Mouse (Mus musculus): ENCODE measurements around the gene Rnf224. TPM values are rescaled to one million over a fixed set of nuclear protein-coding genes. Genes with fewer than 3 reads are reported as not detected.
A peak's percentile ranks its signal among the peaks of the same experiment; 100 is the strongest.
"Not testable (repeated sequence)": the region's sequence is repeated elsewhere in the genome, so short reads cannot be mapped to it uniquely, and the experiment has no call there.

Gene Rnf224
- total and polyA plus RNA-seq, 3 experiments, result not detected

DNA sequence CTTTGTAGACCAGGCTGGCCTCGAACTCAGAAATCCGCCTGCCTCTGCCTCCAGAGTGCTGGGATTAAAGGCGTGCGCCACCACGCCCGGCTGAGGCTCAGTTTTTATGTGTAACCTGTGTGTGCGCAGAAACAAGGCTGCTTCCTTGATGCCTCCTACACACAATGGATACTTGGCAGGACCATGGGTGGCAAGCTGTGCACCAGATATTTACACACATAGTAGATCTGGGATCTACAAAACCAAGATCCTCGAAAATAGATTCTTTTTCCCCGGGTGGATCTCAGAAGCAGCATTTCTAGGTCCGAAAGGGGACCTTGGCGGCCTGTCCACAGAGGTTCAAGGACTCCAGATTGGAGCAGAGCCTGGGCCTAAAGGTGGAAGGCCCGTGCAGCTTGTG, 25.3 kb upstream of the Rnf224 start:
- peak overlapping the region; percentile 96 for H3K4me3 ChIP-seq

DNA sequence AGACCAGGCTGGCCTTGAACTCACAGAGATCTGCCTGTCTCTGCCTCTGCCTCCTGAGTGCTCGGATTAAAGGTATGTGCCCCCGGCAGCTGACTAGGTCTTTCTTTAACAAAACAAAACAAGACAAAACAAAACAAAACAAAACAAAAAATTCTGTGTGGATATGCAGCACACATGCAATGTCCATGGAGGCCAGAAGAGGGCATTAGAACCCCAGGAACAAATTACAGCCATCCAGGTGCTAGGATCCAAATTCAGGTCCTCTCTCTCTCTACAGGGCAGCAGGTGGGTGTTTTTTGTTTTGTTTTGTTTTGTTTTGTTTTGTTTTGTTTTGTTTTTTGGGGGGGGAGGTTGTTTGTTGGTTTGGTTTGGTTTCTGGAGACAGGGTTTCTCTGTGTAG, 22.3 kb upstream of the Rnf224 start:
- WGBS, result 53% methylated on average over 2 of the region's 2 CpGs
- H3K27me3 ChIP-seq (ENCODE audit: control insufficient read depth, insufficient read depth, low read length), result no peaks in the 10 kb centered on the region
- DNase-seq, result no peak
- TF ChIP-seq CTCF (IDR thresholded peaks at IDR 0.05), result peak; percentile 73
- TF ChIP-seq EP300 (IDR thresholded peaks at IDR 0.05; ENCODE audit: insufficient read depth, low read depth, low read length), result no peak
- TF ChIP-seq POLR2A (IDR thresholded peaks at IDR 0.05; ENCODE audit: insufficient read depth, low read depth, low read length), result no peak
- intact Hi-C loops (cut with DNase I), result loop anchor here (2.0 to 10.0 kb wide), 2 partner anchors 34 to 134 kb away; no protein-coding TSS in a partner anchor
- H3K36me3 ChIP-seq (ENCODE audit: control insufficient read depth, insufficient read depth, low read length), result peaks cover 2% of the 10 kb centered on the region; the same call in 1 of the 2 replicates
- no peak overlapping the region for H3K27ac ChIP-seq
- H3K4me1 ChIP-seq (ENCODE audit: control insufficient read depth, insufficient read depth, low read length), result peaks cover 3% of the 10 kb centered on the region
- no peak overlapping the region for H3K4me3 ChIP-seq
- H3K79me2 ChIP-seq (replicated peaks; ENCODE audit: control insufficient read depth, insufficient read depth, low read length), result no peaks in the 10 kb centered on the region
- H3K9ac ChIP-seq (ENCODE audit: low read depth, low read length), result no peak overlapping the region

More for the DNA sequence above, 25.3 kb upstream of the Rnf224 start:
- Histone ChIP-seq H3K36me3 (ENCODE audit: control insufficient read depth, insufficient read depth, low read length) (no peaks in the 10 kb centered on the region), H3K27ac (peak overlapping the region; percentile 82), H3K9ac (ENCODE audit: low read depth, low read length) (peak overlapping the region; percentile 32), H3K4me1 (ENCODE audit: control insufficient read depth, insufficient read depth, low read length) (peaks cover 15% of the 10 kb centered on the region), H3K79me2 (replicated peaks; ENCODE audit: control insufficient read depth, insufficient read depth, low read length) (no peaks in the 10 kb centered on the region), H3K27me3 (ENCODE audit: control insufficient read depth, insufficient read depth, low read length) (no peaks in the 10 kb centered on the region)
- intact Hi-C loops (cut with DNase I), result no loop called here
- WGBS, result 44% methylated on average over 12 of the region's 12 CpGs
- TF ChIP-seq CTCF (IDR thresholded peaks at IDR 0.05), result no peak
- TF ChIP-seq POLR2A (IDR thresholded peaks at IDR 0.05; ENCODE audit: insufficient read depth, low read depth, low read length), result no peak
- no peak for TF ChIP-seq EP300 (IDR thresholded peaks at IDR 0.05; ENCODE audit: insufficient read depth, low read depth, low read length)
- no peak for DNase-seq

DNA sequence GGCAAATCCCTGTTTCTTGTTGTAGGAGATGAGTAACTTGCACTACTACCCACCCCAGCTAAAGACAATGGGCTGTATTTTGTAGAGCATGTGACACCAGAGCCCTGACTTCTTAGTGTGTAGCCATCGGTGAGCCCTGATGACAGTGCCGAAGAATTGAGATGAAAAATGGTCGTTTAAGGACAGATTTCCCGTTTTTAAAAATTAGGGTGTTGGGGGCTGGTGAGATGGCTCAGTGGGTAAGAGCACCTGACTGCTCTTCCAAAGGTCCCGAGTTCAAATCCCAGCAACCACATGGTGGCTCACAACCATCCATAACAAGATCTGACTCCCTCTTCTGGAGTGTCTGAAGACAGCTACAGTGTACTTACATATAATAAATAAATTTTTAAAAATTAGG, 20.7 kb upstream of the Rnf224 start:
- H3K36me3 ChIP-seq (ENCODE audit: control insufficient read depth, insufficient read depth, low read length); H3K27ac ChIP-seq; H3K4me3 ChIP-seq; DNase-seq; H3K79me2 ChIP-seq (replicated peaks; ENCODE audit: control insufficient read depth, insufficient read depth, low read length); H3K9ac ChIP-seq (ENCODE audit: low read depth, low read length); H3K4me1 ChIP-seq (ENCODE audit: control insufficient read depth, insufficient read depth, low read length); H3K27me3 ChIP-seq (ENCODE audit: control insufficient read depth, insufficient read depth, low read length): not testable (repeated sequence)
- 85% methylated on average over 5 of the region's 5 CpGs for WGBS
- intact Hi-C loops (cut with DNase I), result loop anchor here (10.0 kb wide), 1 partner anchor 132 kb away; no protein-coding TSS in a partner anchor

DNA sequence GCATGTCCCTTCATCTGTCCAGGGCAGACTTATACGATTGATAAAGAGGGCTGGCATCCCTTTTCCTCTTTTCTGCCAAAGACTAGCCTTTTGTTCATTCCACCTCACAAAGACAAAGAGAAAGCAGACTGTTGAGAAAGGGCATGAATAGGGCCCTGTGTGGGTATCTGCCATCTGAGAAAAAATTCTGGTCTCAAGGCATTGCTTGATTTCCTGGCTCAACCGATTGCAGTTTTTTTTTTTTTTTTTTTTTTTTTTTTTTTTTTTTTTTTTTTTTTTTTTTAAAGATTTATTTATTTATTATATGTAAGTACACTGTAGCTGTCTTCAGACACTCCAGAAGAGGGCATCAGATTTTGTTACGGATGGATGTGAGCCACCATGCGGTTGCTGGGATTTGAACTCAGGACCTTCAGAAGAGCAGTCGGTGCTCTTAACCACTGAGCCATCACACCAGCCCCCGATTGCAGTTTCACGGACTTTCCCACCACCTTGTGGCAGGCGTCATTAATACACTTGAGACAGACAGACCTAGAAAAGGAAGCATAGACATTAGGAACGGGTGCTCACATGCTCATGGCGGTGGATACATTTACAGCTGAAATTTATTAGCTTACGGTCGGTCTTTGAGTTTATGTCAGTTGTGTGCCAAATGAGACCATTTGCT, 20.0 kb upstream of the Rnf224 start:
- WGBS, result 52% methylated on average over 12 of the region's 12 CpGs
- 0 out of 2 replicates have a peak overlapping the region, but pooled peaks have one; percentile 23 for H3K9ac ChIP-seq (ENCODE audit: low read depth, low read length)
- not testable (repeated sequence) for H3K36me3 ChIP-seq (ENCODE audit: control insufficient read depth, insufficient read depth, low read length); DNase-seq; H3K4me1 ChIP-seq (ENCODE audit: control insufficient read depth, insufficient read depth, low read length); H3K4me3 ChIP-seq; H3K79me2 ChIP-seq (replicated peaks; ENCODE audit: control insufficient read depth, insufficient read depth, low read length); H3K27me3 ChIP-seq (ENCODE audit: control insufficient read depth, insufficient read depth, low read length); H3K27ac ChIP-seq
- TF ChIP-seq CTCF (IDR thresholded peaks at IDR 0.05), result peak; percentile 58
- intact Hi-C loops (cut with DNase I), result loop anchor here (10.0 kb wide), 1 partner anchor 132 kb away; no protein-coding TSS in a partner anchor

DNA sequence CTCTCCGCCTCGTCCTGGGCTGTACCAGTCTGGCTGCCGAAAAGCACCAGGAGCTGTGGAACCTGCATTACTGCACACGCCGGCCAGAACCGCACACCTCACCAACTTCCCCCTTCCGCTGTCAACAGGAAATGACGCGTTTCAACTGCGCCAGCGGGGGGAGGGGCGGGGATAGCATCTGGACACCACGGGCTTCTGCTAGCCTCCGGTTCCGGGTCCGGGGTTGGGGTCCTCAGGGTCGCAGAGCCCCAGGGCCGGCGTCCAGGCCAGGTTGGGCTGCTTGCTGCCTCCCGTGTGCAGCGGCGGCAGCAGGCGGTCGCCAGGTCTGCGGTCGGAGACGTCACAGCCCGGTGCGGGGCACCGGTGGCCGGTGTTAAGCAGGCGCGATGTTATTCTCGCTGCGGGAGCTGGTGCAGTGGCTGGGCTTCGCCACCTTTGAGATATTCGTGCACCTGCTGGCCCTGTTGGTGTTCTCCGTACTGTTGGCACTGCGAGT, 18.7 kb upstream of the Rnf224 start, which contains the start of gene Tmem203:
Gene Tmem203, plus strand, starts transcription at position 156 of the 496 bp plus-strand sequence.
- Histone ChIP-seq H3K79me2 (replicated peaks; ENCODE audit: control insufficient read depth, insufficient read depth, low read length) (no peaks in the 10 kb centered on the region), H3K9ac (ENCODE audit: low read depth, low read length) (peak within 1 kb of the TSS; percentile 89), H3K4me3 (peak within 1 kb of the TSS; percentile 98), H3K36me3 (ENCODE audit: control insufficient read depth, insufficient read depth, low read length) (peaks cover 2% of the 10 kb centered on the region; the same call in 1 of the 2 replicates), H3K27ac (peak within 1 kb of the TSS; percentile 91), H3K4me1 (ENCODE audit: control insufficient read depth, insufficient read depth, low read length) (peaks cover 3% of the 10 kb centered on the region), H3K27me3 (ENCODE audit: control insufficient read depth, insufficient read depth, low read length) (no peaks in the 10 kb centered on the region)
- peak; percentile 88 to 93 for DNase-seq
- peak; percentile 80 for TF ChIP-seq POLR2A (IDR thresholded peaks at IDR 0.05; ENCODE audit: insufficient read depth, low read depth, low read length)
- peak; percentile 90 for TF ChIP-seq EP300 (IDR thresholded peaks at IDR 0.05; ENCODE audit: insufficient read depth, low read depth, low read length)
- TF ChIP-seq CTCF (IDR thresholded peaks at IDR 0.05), result no peak
- under 1% methylated on average over 39 of the region's 39 CpGs for WGBS
- intact Hi-C loops (cut with DNase I), result loop anchor here (1.0 to 10.0 kb wide), 5 partner anchors 17 to 131 kb away; partner anchors contain the start of genes Anapc2, Man1b1 and Ssna1

DNA sequence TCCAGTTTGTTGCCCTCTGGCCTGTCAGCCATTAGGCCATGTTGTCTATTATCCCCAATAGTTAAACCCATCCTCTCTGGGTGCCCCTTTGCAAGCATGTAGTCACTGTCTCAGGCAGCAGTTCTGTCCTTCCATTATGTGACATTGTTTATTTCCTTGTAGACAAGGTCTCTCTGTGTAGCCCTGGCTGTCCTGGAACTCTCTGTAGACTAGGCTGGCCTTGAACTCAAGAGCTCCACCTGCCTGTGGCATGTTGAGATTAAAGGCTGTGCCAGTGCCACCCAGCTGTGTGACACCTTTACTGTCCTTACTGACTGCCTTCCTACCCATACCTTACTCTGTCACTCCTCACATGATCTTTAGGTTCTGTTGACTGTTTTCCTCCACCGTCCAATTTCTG, 15.7 kb upstream of the Rnf224 start:
- DNase-seq, result no peak
- H3K27ac ChIP-seq, result no peak overlapping the region
- TF ChIP-seq EP300 (IDR thresholded peaks at IDR 0.05; ENCODE audit: insufficient read depth, low read depth, low read length) (no peak), CTCF (IDR thresholded peaks at IDR 0.05) (peak; percentile 50)
- WGBS, result 90% methylated on average over 1 of the region's 1 CpGs
- H3K36me3 ChIP-seq (ENCODE audit: control insufficient read depth, insufficient read depth, low read length), result peaks cover 2% of the 10 kb centered on the region; the same call in 1 of the 2 replicates
- H3K9ac ChIP-seq (ENCODE audit: low read depth, low read length), result no peak overlapping the region
- no peaks in the 10 kb centered on the region for H3K79me2 ChIP-seq (replicated peaks; ENCODE audit: control insufficient read depth, insufficient read depth, low read length)
- H3K4me1 ChIP-seq (ENCODE audit: control insufficient read depth, insufficient read depth, low read length), result peaks cover 3% of the 10 kb centered on the region
- no peaks in the 10 kb centered on the region for H3K27me3 ChIP-seq (ENCODE audit: control insufficient read depth, insufficient read depth, low read length)
- intact Hi-C loops (cut with DNase I), result loop anchor here (10.0 kb wide), 1 partner anchor 128 kb away; no protein-coding TSS in a partner anchor
- no peak overlapping the region for H3K4me3 ChIP-seq

All from heart, adult 2 months (tissue).